Mouse (Mus musculus) kidney, embryonic 15.5 days (tissue): ENCODE results near the gene Nxpe4. TPM values are rescaled to one million over a fixed set of nuclear protein-coding genes. Genes with fewer than 3 reads are reported as not detected.
"Not testable (repeated sequence)": the region's sequence is repeated elsewhere in the genome, so short reads cannot be mapped to it uniquely, and the experiment has no call there.

ENCODE experiments used
- ATAC-seq: fragments of 200-750 bp; cut with Nextera tagmentation; replicated peaks from 2 replicates; pipeline ENCODE4 v1.8.0; 2017; ENCODE audit warnings: moderate TSS enrichment; ENCODE audit not compliant: low FRiP score
- H3K27ac ChIP-seq: fragments of 300-500 bp; sonication (generic); 2 replicates; pipeline ENCODE4 v1.5.1; 2015; ENCODE audit warnings: mild to moderate bottlenecking, inconsistent platforms
- H3K27me3 ChIP-seq: fragments of 300-500 bp; sonication (generic); 2 replicates; pipeline ENCODE4 v1.6.1; 2015; ENCODE audit warnings: inconsistent platforms
- H3K36me3 ChIP-seq: fragments of 300-500 bp; sonication (generic); 2 replicates; pipeline ENCODE4 v1.6.1; 2015; ENCODE audit warnings: inconsistent platforms
- H3K4me1 ChIP-seq: fragments of 300-500 bp; sonication (generic); 2 replicates; pipeline ENCODE4 v1.6.1; 2015; ENCODE audit warnings: inconsistent platforms
- H3K4me2 ChIP-seq: fragments of 300-500 bp; sonication (generic); 2 replicates; pipeline ENCODE4 v1.6.1; 2015; ENCODE audit warnings: moderate library complexity, mild to moderate bottlenecking, inconsistent platforms
- H3K4me3 ChIP-seq: fragments of 300-500 bp; sonication (generic); replicated peaks from 2 replicates; pipeline ENCODE4 v1.5.1; 2015; ENCODE audit warnings: mild to moderate bottlenecking, inconsistent platforms
- H3K9ac ChIP-seq: fragments of 300-500 bp; sonication (generic); 2 replicates; pipeline ENCODE4 v1.6.1; 2015; ENCODE audit warnings: mild to moderate bottlenecking, inconsistent platforms
- H3K9me3 ChIP-seq: fragments of 300-500 bp; sonication (generic); replicated peaks from 2 replicates; pipeline ENCODE4 v1.6.1; 2016; ENCODE audit warnings: inconsistent platforms
- WGBS: fragments of 180-500 bp; shearing (Covaris S2); methylation state at CpG from one replicate; pipeline ENCODE4 v1.1.7; 2015; ENCODE audit warnings: mixed read lengths; 5-methylcytosine and 5-hydroxymethylcytosine counted together
- polyA plus RNA-seq: library from polyadenylated mRNA; unstranded; fragments of >200 nt; fragmentation: Nextera tagmentation; extraction: Ambion mirVana; gene quantifications from 2 replicates; pipeline ENCODE4 v1.2.1, GENCODE M21; 2015

The Nxpe4 gene
- polyA plus RNA-seq, result 7.0 TPM in 2 replicates

- WGBS, result 32% methylated on average over 12 of the region's 12 CpGs
These were observed at the start of gene Nxpe4 for GRCm38 (mm10) chr9:48161505-48162192. TSS of gene Nxpe4 (plus strand) at chr9:48162023.

GRCm38 (mm10) chr9:48126815-48127214 lies 35.0 kb upstream of the Nxpe4 start:
- no peak for ATAC-seq
- 30% methylated on average over 3 of the region's 3 CpGs for WGBS
- Histone ChIP-seq H3K4me1 (no peaks in the 10 kb centered on the region), H3K36me3 (no peaks in the 10 kb centered on the region), H3K27me3 (no peaks in the 10 kb centered on the region), H3K9me3 (no peaks in the 10 kb centered on the region), H3K9ac (no peak overlapping the region), H3K27ac (no peak overlapping the region), H3K4me2 (no peak overlapping the region), H3K4me3 (no peak overlapping the region)

More at GRCm38 (mm10) chr9:48161505-48162192, at the start of gene Nxpe4:
- Histone ChIP-seq H3K4me2 (peak within 1 kb of the TSS; percentile 57), H3K27ac (no peak within 1 kb of the TSS), H3K9me3 (no peaks in the 10 kb centered on the region), H3K4me3 (peak within 1 kb of the TSS; percentile 51), H3K36me3 (no peaks in the 10 kb centered on the region), H3K4me1 (peaks cover 16% of the 10 kb centered on the region), H3K27me3 (no peaks in the 10 kb centered on the region), H3K9ac (peak within 1 kb of the TSS; percentile 46)
- peak; percentile 52 for ATAC-seq

GRCm38 (mm10) chr9:48137507-48137906 lies 24.3 kb upstream of the Nxpe4 start:
- H3K27me3 ChIP-seq, result no peaks in the 10 kb centered on the region
- H3K4me2 ChIP-seq, result no peak overlapping the region
- H3K9ac ChIP-seq, result no peak overlapping the region
- no peaks in the 10 kb centered on the region for H3K9me3 ChIP-seq
- no peak for ATAC-seq
- whole genome bisulfite sequencing, result 20% methylated on average over 3 of the region's 3 CpGs
- H3K4me1 ChIP-seq, result no peaks in the 10 kb centered on the region
- no peak overlapping the region for H3K4me3 ChIP-seq
- H3K27ac ChIP-seq, result no peak overlapping the region
- H3K36me3 ChIP-seq, result no peaks in the 10 kb centered on the region

- no peak for ATAC-seq
- Histone ChIP-seq H3K27me3 (no peaks in the 10 kb centered on the region), H3K4me2 (no peak overlapping the region), H3K9ac (no peak overlapping the region), H3K4me1 (no peaks in the 10 kb centered on the region), H3K27ac (no peak overlapping the region), H3K4me3 (no peak overlapping the region), H3K36me3 (no peaks in the 10 kb centered on the region), H3K9me3 (no peaks in the 10 kb centered on the region)
- WGBS, result 34% methylated on average over 8 of the region's 8 CpGs
These were observed 21.1 kb upstream of the Nxpe4 start for GRCm38 (mm10) chr9:48140485-48141411.

- Histone ChIP-seq H3K27ac (no peak overlapping the region), H3K27me3 (no peaks in the 10 kb centered on the region), H3K4me3 (no peak overlapping the region), H3K9me3 (no peaks in the 10 kb centered on the region), H3K36me3 (no peaks in the 10 kb centered on the region), H3K4me1 (peaks cover 4% of the 10 kb centered on the region; the same call in 1 of the 2 replicates), H3K4me2 (no peak overlapping the region), H3K9ac (no peak overlapping the region)
- no peak for ATAC-seq
- whole genome bisulfite sequencing, result 81% methylated on average over 6 of the region's 6 CpGs
These were observed 19.2 kb upstream of the Nxpe4 start for GRCm38 (mm10) chr9:48142646-48143045.

- Histone ChIP-seq H3K4me2 (no peak overlapping the region), H3K4me3 (no peak overlapping the region), H3K27me3 (no peaks in the 10 kb centered on the region), H3K36me3 (no peaks in the 10 kb centered on the region), H3K4me1 (peaks cover 4% of the 10 kb centered on the region; the same call in 1 of the 2 replicates), H3K9ac (no peak overlapping the region), H3K9me3 (no peaks in the 10 kb centered on the region), H3K27ac (no peak overlapping the region)
- no peak for ATAC-seq
- 48% methylated on average over 3 of the region's 3 CpGs for WGBS
These were observed 15.1 kb upstream of the Nxpe4 start for GRCm38 (mm10) chr9:48146761-48147160.

- peaks cover 16% of the 10 kb centered on the region for H3K4me1 ChIP-seq
- not testable (repeated sequence) for H3K27ac ChIP-seq, H3K4me2 ChIP-seq, H3K9me3 ChIP-seq, H3K36me3 ChIP-seq, H3K4me3 ChIP-seq, ATAC-seq, H3K9ac ChIP-seq, H3K27me3 ChIP-seq
- WGBS, result 43% methylated on average over 6 of the region's 6 CpGs
These were observed 4.7 kb downstream of the Nxpe4 start for GRCm38 (mm10) chr9:48166531-48166930.

GRCm38 (mm10) chr9:48176764-48177163 lies 14.9 kb downstream of the Nxpe4 start:
- H3K4me2 ChIP-seq, result no peak overlapping the region
- no peaks in the 10 kb centered on the region for H3K27me3 ChIP-seq
- H3K4me3 ChIP-seq, result no peak overlapping the region
- H3K9ac ChIP-seq, result no peak overlapping the region
- H3K36me3 ChIP-seq, result no peaks in the 10 kb centered on the region
- ATAC-seq, result no peak
- H3K4me1 ChIP-seq, result no peaks in the 10 kb centered on the region
- no peak overlapping the region for H3K27ac ChIP-seq
- no peaks in the 10 kb centered on the region for H3K9me3 ChIP-seq
- 61% methylated on average over 1 of the region's 1 CpGs for WGBS

- Histone ChIP-seq H3K4me3 (no peak overlapping the region), H3K27ac (no peak overlapping the region), H3K4me2 (no peak overlapping the region), H3K9ac (no peak overlapping the region), H3K36me3 (no peaks in the 10 kb centered on the region), H3K9me3 (no peaks in the 10 kb centered on the region), H3K27me3 (no peaks in the 10 kb centered on the region), H3K4me1 (0 out of 2 replicates have a peak, but pooled peaks cover 2% of the 10 kb centered on the region)
- 79% methylated on average over 7 of the region's 7 CpGs for WGBS
- ATAC-seq, result no peak
These were observed 19.5 kb downstream of the Nxpe4 start for GRCm38 (mm10) chr9:48181300-48181699.

GRCm38 (mm10) chr9:48182718-48183414 lies 21.0 kb downstream of the Nxpe4 start:
- no peak overlapping the region for H3K4me3 ChIP-seq
- no peaks in the 10 kb centered on the region for H3K36me3 ChIP-seq
- H3K27ac ChIP-seq, result no peak overlapping the region
- 0 out of 2 replicates have a peak, but pooled peaks cover 2% of the 10 kb centered on the region for H3K4me1 ChIP-seq
- no peak overlapping the region for H3K4me2 ChIP-seq
- 52% methylated on average over 7 of the region's 7 CpGs for WGBS
- H3K27me3 ChIP-seq, result no peaks in the 10 kb centered on the region
- no peaks in the 10 kb centered on the region for H3K9me3 ChIP-seq
- H3K9ac ChIP-seq, result no peak overlapping the region
- no peak for ATAC-seq

- 0 out of 2 replicates have a peak, but pooled peaks cover 2% of the 10 kb centered on the region for H3K4me1 ChIP-seq
- no peak overlapping the region for H3K4me3 ChIP-seq
- no peaks in the 10 kb centered on the region for H3K36me3 ChIP-seq
- no peak overlapping the region for H3K9ac ChIP-seq
- no peaks in the 10 kb centered on the region for H3K27me3 ChIP-seq
- whole genome bisulfite sequencing, result 75% methylated on average over 7 of the region's 7 CpGs
- H3K4me2 ChIP-seq, result no peak overlapping the region
- no peak overlapping the region for H3K27ac ChIP-seq
- H3K9me3 ChIP-seq, result no peaks in the 10 kb centered on the region
- no peak for ATAC-seq
These were observed 22.5 kb downstream of the Nxpe4 start for GRCm38 (mm10) chr9:48184319-48184718.
